Mouse (Mus musculus) testis, adult 2 months (tissue): ENCODE results near the gene Kif18a.

ENCODE experiments used
- CTCF ChIP-seq: fragments of 200-500 bp; IDR thresholded peaks from 2 replicates; pipeline ENCODE4 v1.5.1; 2012; ENCODE audit warnings: low read depth, mild to moderate bottlenecking, inconsistent platforms, low read length, moderate library complexity; ENCODE audit not compliant: control insufficient read depth, insufficient read depth, insufficient replicate concordance
- POLR2A ChIP-seq: fragments of 200-500 bp; IDR thresholded peaks from 2 replicates; pipeline ENCODE4 v1.6.1; 2012; ENCODE audit warnings: low read depth, mild to moderate bottlenecking, inconsistent platforms, low read length, moderate library complexity; ENCODE audit not compliant: control insufficient read depth

DNA sequence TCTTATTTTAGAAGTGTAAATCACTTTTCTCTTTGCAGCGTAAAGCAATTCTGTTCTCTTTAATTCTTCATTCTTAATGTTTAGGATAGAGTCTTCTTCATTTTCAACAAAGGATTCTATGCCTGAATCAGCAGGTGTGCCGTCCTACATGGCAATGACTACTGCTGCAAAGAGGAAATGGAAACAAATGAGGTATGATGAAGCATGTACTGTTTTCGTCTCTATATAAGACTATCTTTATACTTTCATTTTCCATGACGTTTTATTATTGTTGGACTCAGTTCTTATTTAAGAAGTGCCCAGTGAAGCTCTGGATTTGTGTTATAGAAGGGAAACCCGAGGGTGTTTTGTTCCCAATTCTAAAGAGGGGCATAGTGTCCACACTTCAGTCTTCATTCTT lies 53.7 kb downstream of the Kif18a start:
- TF ChIP-seq CTCF (no peak), POLR2A (no peak)
